Mouse (Mus musculus): ENCODE results near the gene Aph1b. TPM values are rescaled to one million over a fixed set of nuclear protein-coding genes. Genes with fewer than 3 reads are reported as not detected.

The Aph1b gene
- 1.1 and 1.3 TPM in 2 replicates for polyA plus RNA-seq (2012; rRNA removed)

DNA sequence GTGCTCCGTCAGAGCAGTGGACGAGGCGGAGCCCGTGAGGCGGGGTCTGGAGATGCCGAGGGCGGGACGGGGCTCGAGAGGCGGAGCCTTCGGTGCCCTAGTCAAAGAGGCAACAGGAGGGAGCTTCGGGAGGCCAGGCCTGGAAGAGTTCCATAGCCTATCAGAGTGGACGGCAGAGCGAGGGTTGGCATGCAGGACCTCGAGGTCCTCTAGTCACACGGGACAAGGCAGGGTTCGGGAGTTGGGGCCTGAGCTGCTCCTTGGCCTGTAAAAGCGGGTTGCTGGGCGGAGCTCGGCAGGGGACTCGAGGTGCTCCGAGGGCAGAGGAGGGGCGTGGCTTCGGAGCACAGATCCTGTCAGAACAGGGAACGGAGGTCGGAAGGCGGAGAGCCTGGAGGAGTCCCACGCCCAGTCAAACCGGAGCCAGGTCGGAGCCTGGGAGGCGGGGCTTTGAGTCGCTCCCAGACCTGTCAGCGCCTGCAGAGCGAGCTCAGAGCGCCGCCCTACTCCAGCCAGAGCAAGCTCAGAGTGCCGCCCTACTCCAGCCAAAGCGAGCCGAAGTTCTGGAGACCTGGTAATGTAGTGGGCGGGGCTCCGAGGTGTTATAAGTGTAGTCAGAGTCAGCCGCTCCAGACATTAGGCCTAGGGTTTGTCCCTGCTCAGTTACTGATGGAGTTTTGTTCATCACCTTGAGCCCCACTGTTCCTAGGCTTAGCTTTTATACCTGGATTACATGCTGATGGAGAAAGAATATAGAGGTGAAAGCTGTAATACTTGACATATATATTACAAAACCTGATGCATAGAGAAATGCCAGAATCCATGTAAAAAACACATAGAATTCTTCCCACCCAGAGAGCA lies at the start of gene Aph1b:
Gene Aph1b (minus strand): TSS at position 27 of the 861 bp plus-strand sequence.

DNA sequence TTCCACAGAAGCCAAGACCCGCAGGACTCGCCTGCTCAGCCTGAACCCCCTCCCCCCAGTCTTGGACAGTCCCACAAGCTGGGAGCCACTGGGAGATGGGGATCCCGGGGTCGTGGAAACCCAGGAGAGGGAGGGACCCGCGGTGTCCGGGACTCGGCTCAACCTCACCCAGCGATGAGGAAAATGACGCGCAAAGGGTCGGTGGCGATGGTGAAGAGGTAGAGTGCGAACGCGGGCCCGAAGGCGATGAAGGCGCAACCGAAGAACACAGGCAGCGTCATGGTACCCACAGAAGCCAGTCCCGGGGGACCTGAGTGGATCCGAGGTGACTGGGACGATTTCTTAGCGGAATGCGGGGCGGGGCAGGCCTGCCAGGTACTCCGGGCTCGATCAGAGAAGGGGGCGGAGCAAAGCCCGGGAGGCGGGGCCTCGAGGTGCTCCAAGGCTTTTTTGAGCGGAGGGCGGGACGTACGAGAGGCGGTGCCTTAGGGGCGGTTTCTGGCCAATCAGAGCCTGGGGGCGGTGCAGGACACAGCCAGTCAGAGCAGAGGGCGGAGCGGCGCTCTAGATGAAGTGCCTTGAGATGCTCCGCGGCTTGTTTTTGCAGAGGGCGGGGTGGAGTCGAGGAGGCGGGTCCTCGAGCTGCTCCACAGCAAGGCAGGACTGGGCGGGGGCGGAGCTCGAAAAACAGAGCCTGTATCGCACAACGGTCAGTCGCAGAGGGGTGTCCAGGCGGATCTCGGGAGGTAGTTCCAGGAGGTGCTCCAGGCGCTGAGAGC lies 39.2 kb upstream of the Aph1b start, which contains the start of gene Aph1c:
Gene Aph1c (minus strand): TSS at position 409 of the 779 bp plus-strand sequence.

GRCm38 (mm10) chr9:66796739-66797138 lies 1.4 kb upstream of the Aph1b start, which contains the start of gene Gm10647:
Gene Gm10647 (plus strand): TSS chr9:66797039.

Other genes starting within 250 kb of the Aph1b start
- 9.7 and 10.1 TPM in 2 replicates for gene Usp3, start 202.3 kb downstream of the Aph1b start, polyA plus RNA-seq (2012; rRNA removed)
- gene Car12, start 81.8 kb downstream of the Aph1b start, polyA plus RNA-seq (2012; rRNA removed), result 0.25 and 0.34 TPM in 2 replicates
- 0.16 and 0.17 TPM in 2 replicates for gene Gm10647, start 1.5 kb upstream of the Aph1b start, polyA plus RNA-seq (2012; rRNA removed)
- 2.0 and 2.1 TPM in 2 replicates for gene Aph1c, start 39.2 kb upstream of the Aph1b start, polyA plus RNA-seq (2012; rRNA removed)
- 12.3 and 12.7 TPM in 2 replicates for gene Rab8b, start 124.2 kb upstream of the Aph1b start, polyA plus RNA-seq (2012; rRNA removed)
- 230 and 242 TPM in 2 replicates for gene Rps27l, start 150.6 kb upstream of the Aph1b start, polyA plus RNA-seq (2012; rRNA removed)
- 7.2 and 7.7 TPM in 2 replicates for gene Lactb, start 180.0 kb upstream of the Aph1b start, polyA plus RNA-seq (2012; rRNA removed)